Mouse (Mus musculus) hematopoietic stem cell, adult 5-6 weeks (primary cell): Measurements from ENCODE around the gene Vgll3. TPM values are rescaled to one million over a fixed set of nuclear protein-coding genes. Genes with fewer than 3 reads are reported as not detected.
A peak's percentile ranks its signal among the peaks of the same experiment; 100 is the strongest.

Experiments
- ATAC-seq, 2 experiments: fragments of 125-278 bp in 1 of 2; replicated peaks in 1 of 2; 2 replicates each; pipeline ENCODE4 v1.8.0; 2016 to 2017; ENCODE audit warnings: inconsistent platforms in 2 of 2, mild to moderate bottlenecking in 2 of 2, moderate number of reproducible peaks in 2 of 2, low read depth in 1 of 2, moderate TSS enrichment in 1 of 2; ENCODE audit not compliant: low FRiP score in 2 of 2, poor library complexity in 2 of 2, severe bottlenecking in 2 of 2, insufficient read depth in 1 of 2, low TSS enrichment in 1 of 2
- total RNA-seq: library from RNA; stranded (forward); fragments of 172-1452, 232-1000 nt; gene quantifications from 2 replicates; pipeline ENCODE4 v1.2.3, GENCODE M21; 2017

Vgll3 gene
- total RNA-seq, result not detected in 2 replicates

DNA sequence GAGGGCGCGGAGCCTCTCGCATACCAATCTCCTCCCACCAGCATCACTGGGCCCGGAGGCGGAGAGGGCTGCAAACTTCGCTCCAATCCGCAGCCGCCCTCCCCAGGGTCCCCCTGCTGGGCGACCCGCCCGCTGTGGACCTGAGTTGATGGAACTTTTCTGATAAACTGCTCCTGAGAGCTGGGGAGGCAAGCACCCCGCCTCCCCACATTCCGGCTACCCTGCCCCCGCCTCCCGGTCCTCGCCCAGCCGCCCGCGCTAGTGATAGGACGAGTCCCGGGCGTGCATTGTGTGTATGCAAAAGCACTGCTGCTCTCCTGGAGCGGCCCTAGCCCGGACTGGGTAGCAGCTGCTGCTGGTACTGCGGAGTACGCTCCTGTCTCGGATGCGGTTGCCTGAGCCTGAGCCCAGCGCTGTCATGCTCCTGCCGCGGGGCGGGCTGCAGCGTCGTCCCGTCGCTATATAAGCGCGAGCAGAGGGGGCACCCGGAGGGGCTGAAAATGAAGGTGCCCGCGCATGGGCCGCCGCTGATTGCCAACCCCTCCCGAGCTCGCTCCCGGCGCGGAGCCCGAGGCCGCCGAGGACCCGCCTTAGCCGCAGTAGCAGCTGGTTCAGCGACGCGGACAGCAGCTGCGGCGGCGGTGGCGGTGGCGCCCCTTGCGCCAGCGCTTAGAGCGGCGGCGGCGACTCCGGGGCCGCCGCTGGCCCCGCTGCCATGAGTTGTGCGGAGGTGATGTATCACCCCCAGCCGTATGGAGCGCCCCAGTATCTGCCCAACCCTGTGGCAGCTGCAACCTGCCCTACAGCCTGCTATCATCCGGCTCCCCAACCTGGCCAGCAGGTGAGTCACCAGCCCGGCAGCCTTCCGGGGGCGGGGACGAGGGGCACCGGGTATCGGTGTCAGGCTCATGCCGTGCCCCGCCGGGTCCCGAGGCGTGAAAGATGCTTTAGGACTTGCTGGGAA is at the start of gene Vgll3:
TSS of gene Vgll3 (plus strand) at position 340 of the 964 bp plus-strand sequence.
- peak; percentile 63 to 78 for ATAC-seq

DNA sequence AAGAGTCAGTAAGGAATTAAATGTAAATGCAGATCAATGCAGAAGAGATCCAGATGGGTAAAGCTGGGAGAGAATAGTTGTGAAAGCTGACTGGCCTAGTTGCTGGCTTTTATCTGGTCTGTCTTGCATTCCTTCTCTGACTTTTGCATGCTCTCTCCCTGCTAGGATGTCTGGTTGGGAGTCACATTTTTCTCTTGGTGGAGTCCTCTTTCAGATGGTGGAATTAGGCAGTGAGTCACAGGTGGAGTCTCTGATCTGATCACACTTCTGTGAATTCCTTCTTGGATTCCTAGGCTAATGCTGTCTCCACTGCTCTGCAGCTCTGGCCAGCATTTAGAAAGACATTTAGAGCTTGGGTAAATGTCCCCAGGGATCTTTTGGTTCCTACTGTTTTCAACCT is 49.1 kb upstream of the Vgll3 start:
- ATAC-seq, result no peak

DNA sequence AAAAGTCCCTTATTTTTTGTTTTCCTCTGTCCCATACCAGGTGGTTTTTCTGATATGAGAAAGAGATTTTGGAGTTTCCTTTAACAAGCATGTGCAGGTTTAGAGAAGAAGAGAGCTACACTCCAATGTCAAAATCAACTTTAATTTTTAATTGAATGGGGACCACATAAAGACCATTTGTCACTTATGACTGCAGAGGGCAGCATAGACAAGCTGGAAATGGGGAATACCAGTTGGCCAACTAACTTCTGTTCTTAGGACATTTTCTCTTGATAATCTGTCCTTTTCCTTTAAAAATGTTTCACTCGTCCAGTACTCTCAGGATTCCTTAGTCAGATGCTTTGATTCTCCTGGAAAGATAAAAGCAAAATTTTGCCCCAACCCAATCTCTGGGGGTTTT is 29.1 kb upstream of the Vgll3 start:
- no peak for ATAC-seq

DNA sequence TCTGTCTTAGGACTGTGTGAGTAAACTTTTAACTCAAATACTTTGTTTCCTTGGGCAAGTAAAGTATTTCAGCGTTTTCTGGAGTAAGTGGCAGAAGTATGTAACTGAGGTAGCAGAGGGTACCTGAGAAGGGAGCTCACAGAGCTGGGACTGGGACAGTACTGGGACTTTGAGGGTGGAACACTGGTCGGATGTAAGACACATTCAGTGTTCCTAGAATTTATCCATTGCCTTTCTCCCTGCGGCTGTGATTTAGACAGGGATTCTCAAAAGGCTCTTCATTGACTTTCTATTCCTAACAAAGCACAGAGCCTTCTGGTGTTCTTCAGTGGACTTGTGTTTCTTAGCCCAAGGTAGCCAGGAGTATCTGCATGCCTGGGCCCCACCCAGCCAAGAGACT is 1.0 kb downstream of the Vgll3 start:
- ATAC-seq, result no peak

GRCm38 (mm10) chr16:65818779-65819178 is 3.7 kb downstream of the Vgll3 start:
- no peak for ATAC-seq

DNA sequence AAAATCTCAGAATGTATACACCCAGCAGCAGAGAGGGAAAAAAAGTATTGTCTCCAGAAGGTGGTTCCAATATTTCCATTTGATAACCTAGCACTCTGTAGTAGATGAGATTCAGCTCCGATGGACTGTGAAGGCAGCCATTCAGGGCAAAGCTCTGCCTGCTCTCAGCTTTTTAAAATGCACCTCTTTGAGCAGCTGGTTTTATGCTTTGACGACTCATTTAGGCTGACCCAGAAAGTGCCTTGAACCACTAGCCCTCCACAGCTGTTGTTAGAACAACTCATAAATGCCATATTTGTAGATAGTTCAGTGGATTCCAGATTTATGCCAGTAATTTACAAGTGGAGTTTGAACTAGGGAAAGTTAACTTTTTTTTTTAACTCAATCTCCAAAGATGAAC is 5.7 kb downstream of the Vgll3 start:
- ATAC-seq, result no peak

GRCm38 (mm10) chr16:65823721-65824120 is 8.7 kb downstream of the Vgll3 start:
- ATAC-seq, result no peak

- ATAC-seq, result no peak
Measured at GRCm38 (mm10) chr16:65828141-65828565, 13.1 kb downstream of the Vgll3 start.

DNA sequence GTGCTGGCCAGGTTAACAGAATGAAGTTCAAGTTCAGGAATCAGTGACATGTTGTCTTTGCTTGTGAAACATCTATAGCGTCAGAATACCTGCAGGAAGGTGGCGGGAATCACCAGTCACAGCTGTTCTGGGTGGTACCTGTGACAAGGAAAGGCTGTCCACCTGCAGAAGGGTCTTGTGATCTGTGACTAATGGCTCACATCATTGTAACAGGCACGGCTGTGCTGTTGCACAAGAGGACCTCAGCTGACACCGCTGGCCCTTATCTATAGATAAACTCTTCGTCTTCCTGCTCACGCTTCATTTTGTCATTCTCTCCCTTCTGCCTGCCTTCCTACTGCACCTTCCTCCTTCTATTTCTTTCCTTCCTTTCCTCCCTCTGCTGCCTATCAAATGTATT is 14.0 kb downstream of the Vgll3 start:
- ATAC-seq, result no peak

- no peak for ATAC-seq
Measured at GRCm38 (mm10) chr16:65834721-65835120, 19.7 kb downstream of the Vgll3 start.

DNA sequence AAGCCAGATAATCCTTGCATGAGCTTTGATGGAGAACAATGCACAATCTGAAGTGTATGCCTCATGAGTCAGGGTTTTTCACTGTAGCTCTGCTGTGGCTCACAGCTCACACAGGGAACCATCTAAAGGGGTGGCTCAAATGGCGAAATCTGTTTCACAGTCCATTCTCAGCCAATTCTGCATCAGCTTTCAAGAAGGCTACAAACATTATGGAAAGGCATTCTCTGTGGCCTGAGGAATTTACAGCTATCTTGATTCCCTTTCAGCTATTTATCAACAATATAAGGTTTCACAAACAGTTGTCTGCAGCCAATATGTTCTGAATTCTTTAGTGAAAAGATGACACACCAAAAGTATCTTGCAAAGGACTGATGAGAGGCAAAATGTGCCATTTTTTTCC is 35.1 kb downstream of the Vgll3 start:
- no peak for ATAC-seq

- no peak for ATAC-seq
Measured at GRCm38 (mm10) chr16:65864471-65864870, 49.4 kb downstream of the Vgll3 start.

GRCm38 (mm10) chr16:65867927-65868326 is 52.9 kb downstream of the Vgll3 start:
- no peak for ATAC-seq

DNA sequence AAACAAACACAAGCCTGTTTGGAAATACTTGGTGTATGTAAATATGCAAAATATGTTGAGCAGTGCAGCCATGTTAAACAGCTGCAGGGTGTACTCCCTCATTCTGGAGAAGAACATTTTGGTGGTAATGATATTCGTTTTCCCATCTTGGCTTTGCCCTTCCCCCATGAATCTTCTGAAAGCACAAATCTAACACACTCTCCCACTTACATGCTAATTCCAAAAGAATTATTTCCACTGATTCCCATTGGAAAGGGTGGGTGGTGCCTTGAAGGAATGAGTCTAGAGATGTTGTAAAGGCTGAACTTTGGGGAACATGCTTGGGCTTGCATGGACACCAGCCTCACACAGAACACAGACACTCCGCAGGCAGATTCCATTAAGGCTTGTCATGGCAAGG is 53.9 kb downstream of the Vgll3 start:
- ATAC-seq, result no peak

DNA sequence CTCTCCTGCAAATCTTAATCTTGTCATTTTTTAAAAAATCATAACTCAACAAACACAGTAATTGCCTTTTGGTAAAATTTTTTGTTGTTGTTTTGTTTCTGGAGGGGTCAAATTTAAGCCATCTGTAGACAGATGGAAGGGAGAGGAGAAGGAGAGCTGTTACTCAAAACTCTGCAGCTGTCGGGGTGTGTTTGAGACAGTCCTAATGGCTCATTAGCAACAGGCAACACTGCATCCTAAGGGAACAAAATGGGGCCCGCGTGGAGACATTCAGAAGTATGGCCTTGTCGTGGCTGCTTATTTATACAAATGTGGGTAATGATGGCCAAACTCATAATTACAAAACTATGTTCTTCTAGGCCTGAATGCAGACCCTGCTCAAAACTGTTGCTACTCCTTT is 73.9 kb downstream of the Vgll3 start:
- ATAC-seq, result no peak
